Mouse (Mus musculus) cerebellum, adult 2 months (tissue): ENCODE data around the gene Ppid. TPM values are rescaled to one million over a fixed set of nuclear protein-coding genes. Genes with fewer than 3 reads are reported as not detected.

Experiments
- DNase-seq, 2 experiments: peaks; one replicate each; pipeline ENCODE4 v3.0.0; 2021
- H3K27ac ChIP-seq: fragments of 200-500 bp; 2 replicates; pipeline ENCODE4 v1.5.1; 2012; ENCODE audit warnings: low read length, control low read depth, inconsistent platforms; ENCODE audit not compliant: insufficient read depth
- H3K27me3 ChIP-seq: fragments of 200-500 bp; 2 replicates; pipeline ENCODE4 v1.6.1; 2012; ENCODE audit warnings: inconsistent platforms, mild to moderate bottlenecking, low read length, moderate library complexity; ENCODE audit not compliant: control insufficient read depth, insufficient read depth
- H3K4me1 ChIP-seq: fragments of 200-500 bp; 2 replicates; pipeline ENCODE4 v1.6.1; 2011; ENCODE audit warnings: low read length; ENCODE audit not compliant: control insufficient read depth, insufficient read depth
- H3K4me3 ChIP-seq: fragments of 200-500 bp; replicated peaks from 2 replicates; pipeline ENCODE3; 2011; ENCODE audit warnings: mild to moderate bottlenecking, low read depth, low read length, control low read depth; ENCODE audit not compliant: insufficient read depth
- CTCF ChIP-seq: fragments of 200-500 bp; IDR thresholded peaks from 2 replicates; pipeline ENCODE4 v1.5.1; 2011; ENCODE audit warnings: low read depth, mild to moderate bottlenecking, control low read depth, low read length, moderate library complexity, borderline replicate concordance; ENCODE audit not compliant: insufficient read depth
- POLR2A ChIP-seq: fragments of 200-500 bp; IDR thresholded peaks from 2 replicates; pipeline ENCODE4 v1.6.1; 2011; ENCODE audit warnings: low read length, control low read depth, borderline replicate concordance; ENCODE audit not compliant: insufficient read depth
- WGBS: fragments of 180-500 bp; shearing (Covaris S2); methylation state at CpG from one replicate; pipeline ENCODE4 v1.1.7; 2018; 5-methylcytosine and 5-hydroxymethylcytosine counted together
- polyA plus RNA-seq: library from polyadenylated mRNA; depleted of rRNA; stranded (reverse); fragments of >200 nt; gene quantifications from 2 replicates; pipeline ENCODE4 v1.2.3, GENCODE M21; 2012; rRNA removed

Ppid gene
- 71.7 and 74.2 TPM in 2 replicates for polyA plus RNA-seq

DNA sequence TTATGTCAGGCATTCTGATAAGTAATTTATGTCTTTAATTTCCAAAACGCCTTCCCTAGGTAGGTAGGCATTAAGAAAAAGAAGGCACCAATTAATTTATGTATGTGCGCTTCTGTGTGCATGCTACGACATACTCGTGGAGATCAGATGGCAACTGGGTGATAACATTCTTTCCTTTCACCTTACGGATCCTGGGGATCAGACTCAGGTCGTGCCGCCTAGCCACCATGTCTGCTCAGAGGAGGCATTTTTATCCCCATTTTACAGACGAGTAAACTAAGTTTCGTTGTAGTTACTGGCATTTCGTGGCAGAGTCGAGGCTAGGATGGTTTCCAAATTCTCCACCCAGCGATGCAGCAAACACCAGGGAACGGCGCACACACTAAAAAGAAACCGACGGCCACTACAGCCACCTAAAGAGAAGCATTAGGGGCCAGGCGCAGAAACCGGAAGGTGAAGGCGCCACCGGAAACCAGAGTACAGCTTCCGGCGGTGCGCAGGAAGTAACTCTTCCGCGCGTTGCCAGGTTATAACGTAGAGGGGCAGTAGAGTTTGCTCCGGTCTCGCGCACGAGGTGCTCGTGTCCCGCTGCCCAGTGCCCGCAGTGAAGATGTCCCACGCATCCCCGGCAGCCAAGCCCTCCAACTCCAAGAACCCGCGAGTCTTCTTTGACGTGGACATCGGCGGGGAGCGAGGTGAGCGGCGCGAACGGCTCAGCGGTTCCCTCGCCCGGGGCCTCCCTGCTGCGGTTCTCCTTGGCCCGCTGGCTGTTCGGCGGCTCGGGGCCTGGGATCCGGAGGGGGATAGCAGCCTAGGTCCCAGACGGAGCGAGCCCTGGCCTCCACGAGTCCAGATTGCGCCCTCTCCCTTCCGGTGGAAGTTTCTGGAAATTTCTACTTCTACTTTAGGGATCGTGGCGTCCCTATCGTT, at the start of gene Ppid:
Gene Ppid, plus strand, starts transcription at position 480 of the 930 bp plus-strand sequence.
- H3K4me3 ChIP-seq: peak within 1 kb of the TSS; percentile 94
- TF ChIP-seq CTCF (no peak), POLR2A (peak; percentile 73; the same call in 1 of the 2 replicates)
- WGBS: 3% methylated on average over 63 of the region's 63 CpGs
- H3K4me1 ChIP-seq: no peaks in the 10 kb centered on the region; the same call in 1 of the 2 replicates
- no peaks in the 10 kb centered on the region for H3K27me3 ChIP-seq
- H3K27ac ChIP-seq: peak within 1 kb of the TSS; percentile 53; the same call in 1 of the 2 replicates
- DNase-seq: peak; percentile 80

DNA sequence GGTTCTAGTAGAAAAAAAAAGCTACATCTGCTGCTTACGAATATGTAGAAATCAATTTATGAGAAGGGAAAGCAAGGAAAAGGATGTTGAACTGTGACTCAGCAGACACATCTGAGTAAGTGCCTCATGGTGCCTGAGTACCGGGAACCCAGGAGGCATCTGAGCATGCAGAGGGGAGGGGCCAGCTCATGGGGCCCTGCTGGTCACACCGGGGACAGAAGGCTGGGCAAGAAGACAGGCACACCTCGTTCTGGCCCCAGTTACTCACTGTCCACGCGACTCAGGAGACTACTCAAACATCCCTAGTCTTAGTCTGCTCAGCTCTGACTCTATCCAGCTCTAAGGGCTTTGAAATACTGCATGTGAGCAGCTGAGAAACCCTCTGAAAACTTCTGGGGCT, 48.6 kb upstream of the Ppid start:
- no peaks in the 10 kb centered on the region for H3K27me3 ChIP-seq
- H3K27ac ChIP-seq: no peak overlapping the region
- TF ChIP-seq CTCF (no peak), POLR2A (no peak)
- peak; percentile 68 to 83 for DNase-seq
- H3K4me1 ChIP-seq: peaks cover 11% of the 10 kb centered on the region
- H3K4me3 ChIP-seq: no peak overlapping the region
- WGBS: 11% methylated on average over 6 of the region's 6 CpGs

DNA sequence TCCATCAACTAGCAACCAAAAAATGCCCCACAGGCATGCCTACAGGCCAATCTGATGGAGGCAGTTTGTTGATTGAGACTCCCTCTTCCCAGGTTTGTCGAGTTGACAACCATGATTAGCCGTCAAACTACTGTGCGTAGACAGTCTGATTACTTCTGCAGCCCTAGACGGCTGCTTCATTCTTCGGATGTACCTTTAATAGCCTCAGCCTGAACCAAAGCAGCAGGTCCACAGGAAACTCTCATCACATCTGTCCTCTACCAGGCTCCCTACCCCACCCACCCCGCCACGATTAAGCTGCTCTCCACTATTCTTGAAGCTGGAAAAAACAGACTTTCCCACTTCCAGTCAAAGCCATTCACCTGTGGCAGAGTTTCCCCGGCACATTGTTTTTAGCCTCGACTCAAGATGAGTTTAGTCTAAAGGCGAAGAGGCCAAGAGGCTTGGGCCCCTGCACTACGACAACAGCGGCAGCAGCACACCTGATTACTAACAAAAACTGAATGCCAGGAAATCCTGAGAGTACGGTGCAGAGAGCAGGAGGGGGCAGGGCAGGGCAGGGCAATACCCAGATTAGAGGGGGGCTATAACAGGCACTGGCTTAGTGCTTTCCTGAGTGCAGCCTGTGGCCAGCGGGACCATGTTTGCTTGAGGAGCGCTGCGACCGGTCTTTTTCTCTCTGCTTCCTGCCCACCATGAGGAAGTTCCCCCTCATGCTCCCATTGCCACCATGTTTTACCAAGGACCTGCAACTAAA, 42.3 kb upstream of the Ppid start:
- H3K4me3 ChIP-seq: no peak overlapping the region
- H3K4me1 ChIP-seq: peaks cover 14% of the 10 kb centered on the region
- 85% methylated on average over 17 of the region's 17 CpGs for whole genome bisulfite sequencing
- H3K27ac ChIP-seq: peak overlapping the region; percentile 84
- no peak for DNase-seq
- no peaks in the 10 kb centered on the region for H3K27me3 ChIP-seq
- TF ChIP-seq POLR2A: no peak
- TF ChIP-seq CTCF: no peak

DNA sequence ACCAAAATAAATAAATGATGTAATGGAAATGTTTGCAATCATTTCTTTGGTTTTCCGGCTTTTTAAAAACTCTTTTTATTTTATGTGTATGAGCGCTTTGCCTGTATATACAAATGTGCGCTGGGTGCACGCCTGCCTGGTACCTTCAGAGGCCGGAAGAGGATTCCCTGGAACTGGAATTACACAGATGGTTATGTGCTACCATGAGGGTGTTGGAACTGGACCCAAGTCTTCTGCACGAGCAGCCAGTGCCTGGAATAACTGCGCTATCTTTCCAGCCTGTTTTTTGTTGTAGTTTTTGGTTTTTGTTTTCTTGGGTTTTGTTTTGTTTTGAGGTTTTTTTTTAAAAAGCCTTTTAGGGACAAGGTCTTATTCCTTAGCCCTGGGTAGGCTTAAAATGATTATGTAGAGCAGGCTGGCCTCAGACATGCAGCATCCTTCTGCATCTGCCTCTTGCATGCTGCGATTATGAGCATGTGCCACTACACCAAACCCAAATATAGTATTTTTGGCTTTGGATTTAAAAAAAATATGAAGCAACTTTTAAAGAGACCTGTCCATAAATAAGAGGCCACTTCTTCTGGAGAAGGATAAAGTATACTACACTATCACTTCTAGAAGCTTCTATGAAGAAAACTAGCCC, 41.3 kb upstream of the Ppid start:
- Histone ChIP-seq H3K27ac (peak overlapping the region; percentile 84; the same call in 1 of the 2 replicates), H3K27me3 (no peaks in the 10 kb centered on the region), H3K4me3 (no peak overlapping the region), H3K4me1 (peaks cover 14% of the 10 kb centered on the region)
- DNase-seq: peak; percentile 65 to 86
- TF ChIP-seq POLR2A (0 out of 2 replicates have a peak, but pooled peaks have one; percentile 19), CTCF (no peak)
- WGBS: 18% methylated on average over 8 of the region's 8 CpGs

DNA sequence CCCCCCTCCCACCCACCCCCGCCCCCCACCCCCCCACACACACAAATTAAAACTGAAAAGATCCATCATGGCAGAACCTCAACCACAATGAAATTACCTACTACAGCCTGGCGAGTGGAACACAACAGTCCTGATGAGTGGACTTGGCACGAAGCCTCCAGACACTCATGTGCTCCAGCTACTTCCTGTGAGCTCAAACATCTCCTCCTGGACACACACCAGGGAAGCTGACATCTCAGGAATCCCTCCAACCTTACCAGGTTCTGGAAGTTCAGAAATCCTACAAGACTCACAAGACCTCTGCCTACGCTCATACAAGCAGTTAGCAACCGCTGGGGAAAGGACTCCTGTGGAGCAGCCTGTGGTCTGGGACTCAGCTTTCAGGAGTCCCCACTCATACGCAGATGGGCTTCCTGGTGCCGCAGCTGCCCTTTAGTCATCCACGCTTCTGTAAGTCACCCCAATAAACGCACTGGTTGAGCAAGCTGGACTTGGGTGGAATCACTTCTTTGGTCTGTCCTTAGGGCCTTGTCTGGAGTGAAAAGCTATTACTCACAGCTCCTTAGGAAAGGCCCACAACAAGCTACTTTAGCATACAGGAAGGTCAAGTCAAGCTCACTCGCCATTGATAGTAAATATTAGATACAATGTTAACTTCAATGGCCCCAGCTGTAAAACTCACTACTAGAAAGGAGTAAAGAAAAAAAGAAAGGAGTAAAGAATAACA, 39.2 kb upstream of the Ppid start:
- TF ChIP-seq CTCF: no peak
- TF ChIP-seq POLR2A: no peak
- Histone ChIP-seq H3K4me1 (peaks cover 14% of the 10 kb centered on the region), H3K27ac (0 out of 2 replicates have a peak overlapping the region, but pooled peaks have one; percentile 61), H3K4me3 (no peak overlapping the region), H3K27me3 (no peaks in the 10 kb centered on the region)
- peak in 1 of 2 experiments; percentile 32 for DNase-seq
- 76% methylated on average over 10 of the region's 10 CpGs for whole genome bisulfite sequencing

DNA sequence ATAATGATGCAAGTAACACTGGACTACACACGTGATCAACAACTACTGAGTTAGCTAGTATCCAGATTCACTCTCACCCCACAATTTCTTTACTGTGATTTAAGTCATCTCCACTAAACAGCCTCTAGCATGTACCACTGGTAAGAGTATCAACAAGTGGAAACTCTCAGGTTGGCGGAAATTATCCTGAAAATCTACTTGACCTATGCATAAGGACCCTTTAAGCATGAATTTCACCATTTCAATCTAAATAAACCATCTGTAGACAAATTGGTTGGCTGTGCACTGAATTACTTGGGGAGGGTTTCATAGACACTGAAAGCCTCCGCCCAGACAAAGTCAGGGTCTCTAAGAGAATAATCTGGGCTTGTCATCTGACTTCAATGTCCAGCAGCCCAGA, 37.4 kb upstream of the Ppid start:
- Histone ChIP-seq H3K27ac (no peak overlapping the region), H3K4me1 (peaks cover 13% of the 10 kb centered on the region), H3K4me3 (no peak overlapping the region), H3K27me3 (no peaks in the 10 kb centered on the region)
- no peak for DNase-seq
- WGBS: 99% methylated on average over 3 of the region's 3 CpGs
- no peak for TF ChIP-seq CTCF
- no peak for TF ChIP-seq POLR2A

DNA sequence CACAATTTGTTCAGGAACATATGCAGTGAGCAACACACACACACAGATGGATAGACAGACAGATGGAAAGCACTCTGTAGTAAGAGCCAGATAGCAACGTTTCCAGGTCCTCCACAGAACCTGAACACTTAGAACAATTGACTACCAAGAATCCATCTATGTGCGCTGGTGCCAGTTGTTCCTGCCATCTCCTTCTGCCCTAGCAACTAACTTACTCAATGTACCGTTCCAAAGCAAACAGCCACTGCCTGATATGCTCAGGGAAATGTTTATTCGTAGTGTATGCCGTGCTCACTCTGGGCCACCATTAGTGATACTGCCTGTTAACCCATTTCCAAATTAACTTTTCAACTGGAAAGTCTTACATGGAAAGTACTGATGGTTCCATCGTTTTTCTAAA, 36.1 kb upstream of the Ppid start:
- no peak for DNase-seq

More for the DNA sequence above, 36.1 kb upstream of the Ppid start:
- Histone ChIP-seq H3K27me3 (no peaks in the 10 kb centered on the region), H3K4me3 (no peak overlapping the region), H3K4me1 (peaks cover 12% of the 10 kb centered on the region), H3K27ac (no peak overlapping the region)
- no peak for TF ChIP-seq POLR2A
- 74% methylated on average over 6 of the region's 6 CpGs for WGBS
